Mouse (Mus musculus) midbrain, embryonic 13.5 days (tissue): ENCODE measurements at regions not wholly inside any gene's neighbourhood (a gene's known extent, or its start where the extent isn't known, plus 50 kb on each side); places are given as distances from the start of the nearest gene placed in this dataset.
"Not testable (repeated sequence)": the region's sequence is repeated elsewhere in the genome, so short reads cannot be mapped to it uniquely, and the experiment has no call there.

Source experiments
- ATAC-seq: fragments of 200-750 bp; cut with Nextera tagmentation; 2 replicates; pipeline ENCODE4 v1.8.0; 2017; ENCODE audit warnings: mild to moderate bottlenecking, moderate TSS enrichment, moderate library complexity
- H3K27ac ChIP-seq: fragments of 300-500 bp; sonication (generic); 2 replicates; pipeline ENCODE4 v1.5.1; 2015; ENCODE audit warnings: inconsistent platforms, mild to moderate bottlenecking, moderate library complexity
- H3K27me3 ChIP-seq: fragments of 300-500 bp; sonication (generic); 2 replicates; pipeline ENCODE4 v1.6.1; 2015; ENCODE audit warnings: mild to moderate bottlenecking, inconsistent platforms
- H3K36me3 ChIP-seq: fragments of 300-500 bp; sonication (generic); 2 replicates; pipeline ENCODE4 v1.6.1; 2015; ENCODE audit warnings: mild to moderate bottlenecking, inconsistent platforms
- H3K4me1 ChIP-seq: fragments of 300-500 bp; sonication (generic); replicated peaks from 2 replicates; pipeline ENCODE4 v1.6.1; 2015; ENCODE audit warnings: inconsistent platforms
- H3K4me2 ChIP-seq: fragments of 300-500 bp; sonication (generic); replicated peaks from 2 replicates; pipeline ENCODE4 v1.6.1; 2015; ENCODE audit warnings: moderate library complexity, mild to moderate bottlenecking, inconsistent platforms
- H3K4me3 ChIP-seq: fragments of 300-500 bp; sonication (generic); replicated peaks from 2 replicates; pipeline ENCODE4 v1.5.1; 2015; ENCODE audit warnings: mild to moderate bottlenecking, inconsistent platforms
- H3K9ac ChIP-seq: fragments of 300-500 bp; sonication (generic); replicated peaks from 2 replicates; pipeline ENCODE4 v1.6.1; 2015; ENCODE audit warnings: mild to moderate bottlenecking, inconsistent platforms
- H3K9me3 ChIP-seq: fragments of 300-500 bp; sonication (generic); 2 replicates; pipeline ENCODE4 v1.6.1; 2016; ENCODE audit warnings: mild to moderate bottlenecking, inconsistent platforms
- WGBS: fragments of 180-500 bp; shearing (Covaris S2); methylation state at CpG from one replicate; pipeline ENCODE4 v1.1.7; 2015; 5-methylcytosine and 5-hydroxymethylcytosine counted together

DNA sequence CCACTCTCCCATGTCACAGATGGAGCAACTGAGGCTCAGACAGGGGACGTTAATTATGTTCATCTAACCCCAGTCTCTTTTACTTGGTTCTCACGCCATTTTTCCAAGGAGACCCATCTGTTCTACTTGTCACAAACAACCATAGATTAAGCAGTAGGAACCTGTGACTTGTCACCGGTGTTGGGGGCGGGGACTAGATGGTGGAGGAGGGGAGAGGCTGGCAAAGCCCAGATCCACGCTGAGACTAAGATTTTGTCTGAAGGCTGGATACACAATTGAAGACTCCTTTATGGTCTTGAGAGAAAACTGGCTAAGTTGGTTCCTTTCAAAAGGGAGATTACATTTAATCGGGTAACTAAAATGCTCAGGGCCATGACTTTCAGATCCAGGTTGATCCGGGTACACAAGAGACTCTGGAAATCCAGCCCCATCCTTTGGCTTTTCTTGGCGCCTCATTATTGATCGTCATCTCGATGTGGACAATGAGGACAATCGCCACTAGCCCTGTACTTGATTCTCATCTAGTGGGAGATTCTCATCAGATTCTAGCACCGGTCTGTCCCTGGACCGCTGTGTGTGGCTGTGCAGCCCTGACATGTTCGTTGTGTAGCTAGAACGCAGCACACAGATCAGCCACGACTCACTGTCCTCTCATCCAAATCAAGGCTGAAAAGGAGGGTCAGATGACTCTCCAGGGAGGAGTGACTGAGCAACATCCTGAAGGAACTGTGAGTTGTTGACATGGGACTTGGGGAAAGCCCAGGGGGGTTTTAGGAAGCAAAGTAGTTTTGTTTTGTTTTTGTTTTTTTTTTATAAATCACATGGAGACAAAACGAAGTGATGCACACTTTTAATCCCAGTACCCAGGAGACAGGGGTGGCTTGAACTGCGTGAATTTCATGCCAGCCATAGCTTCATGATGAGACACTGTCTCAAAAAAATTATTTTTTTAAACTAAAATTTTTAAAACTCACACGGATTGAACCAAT lies 83.1 kb upstream of the Med13l start:
- Histone ChIP-seq H3K4me1 (peaks cover 23% of the 10 kb centered on the region), H3K4me2 (peak overlapping the region; percentile 62), H3K4me3 (peak overlapping the region; percentile 30), H3K27me3 (no peaks in the 10 kb centered on the region), H3K27ac (no peak overlapping the region), H3K9me3 (no peaks in the 10 kb centered on the region), H3K9ac (no peak overlapping the region), H3K36me3 (no peaks in the 10 kb centered on the region)
- WGBS = 56% methylated on average over 19 of the region's 19 CpGs
- no peak; the same call in 1 of the 2 replicates for ATAC-seq

DNA sequence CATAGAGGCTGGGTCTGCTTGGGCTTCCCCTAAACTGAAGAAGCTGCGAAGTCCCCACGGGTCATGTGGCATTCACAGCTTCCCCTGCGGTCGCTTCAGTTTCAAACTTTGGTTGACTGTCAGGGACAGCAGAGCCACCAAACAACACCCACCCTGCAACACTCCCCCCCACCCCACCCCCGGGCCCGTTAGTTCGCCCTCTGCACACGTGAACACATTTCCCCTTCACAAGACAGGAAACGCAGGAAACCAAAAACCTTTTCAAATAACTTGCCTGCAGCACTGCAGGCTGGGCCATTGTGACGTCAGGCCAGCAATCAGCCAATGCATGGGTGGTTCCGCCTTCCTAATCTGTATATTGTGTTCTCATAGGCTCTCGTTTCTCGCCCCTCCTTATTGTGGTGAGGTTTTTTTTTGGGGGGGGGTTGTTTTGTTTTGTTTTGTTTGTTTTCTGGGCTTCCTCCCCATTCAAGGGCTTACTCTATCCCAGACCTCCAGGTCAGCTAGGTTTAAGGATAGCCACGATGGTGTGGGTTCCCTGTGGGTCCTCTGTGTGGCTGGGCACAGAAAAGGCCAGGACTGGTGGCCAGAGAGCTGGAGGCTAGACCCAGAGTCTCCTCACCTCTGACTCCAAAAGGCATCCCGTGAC lies 82.2 kb upstream of the Med13l start:
- no peak overlapping the region for H3K9ac ChIP-seq
- H3K27ac ChIP-seq = no peak overlapping the region
- no peaks in the 10 kb centered on the region for H3K9me3 ChIP-seq
- H3K36me3 ChIP-seq = no peaks in the 10 kb centered on the region
- no peaks in the 10 kb centered on the region for H3K27me3 ChIP-seq
- H3K4me1 ChIP-seq = peaks cover 22% of the 10 kb centered on the region
- 6% methylated on average over 15 of the region's 15 CpGs for WGBS
- peak overlapping the region; percentile 62 for H3K4me2 ChIP-seq
- peak overlapping the region; percentile 30 for H3K4me3 ChIP-seq
- peak; percentile 89 for ATAC-seq

DNA sequence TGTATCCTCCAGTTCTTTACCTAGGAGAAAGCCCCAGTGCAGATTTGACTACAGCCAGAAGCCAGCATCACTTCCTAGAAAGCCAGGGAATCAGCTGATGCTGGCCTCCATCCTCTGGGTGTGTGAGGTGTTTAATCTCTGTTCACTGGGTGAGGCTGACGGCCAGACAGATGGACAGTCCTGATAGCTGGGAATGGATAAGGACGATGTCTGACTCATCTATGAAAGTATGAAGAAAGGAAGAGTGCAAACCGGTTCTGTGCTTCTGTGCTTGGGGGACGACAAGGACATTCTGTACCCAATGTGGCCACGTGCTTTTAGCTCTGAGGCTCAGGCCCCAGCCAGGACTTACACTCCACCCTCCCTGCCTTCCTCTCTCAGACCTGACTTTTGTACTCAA lies 80.5 kb upstream of the Med13l start:
- 85% methylated on average over 5 of the region's 5 CpGs for WGBS
- H3K4me3 ChIP-seq = no peak overlapping the region
- H3K36me3 ChIP-seq = no peaks in the 10 kb centered on the region
- ATAC-seq = no peak
- H3K27me3 ChIP-seq = no peaks in the 10 kb centered on the region
- no peaks in the 10 kb centered on the region for H3K9me3 ChIP-seq
- no peak overlapping the region for H3K9ac ChIP-seq
- no peak overlapping the region for H3K4me2 ChIP-seq
- H3K4me1 ChIP-seq = peaks cover 22% of the 10 kb centered on the region
- no peak overlapping the region for H3K27ac ChIP-seq

- H3K4me1 ChIP-seq = peaks cover 22% of the 10 kb centered on the region
- no peak overlapping the region for H3K27ac ChIP-seq
- no peaks in the 10 kb centered on the region for H3K36me3 ChIP-seq
- ATAC-seq = no peak
- WGBS = 70% methylated on average over 10 of the region's 10 CpGs
- H3K4me2 ChIP-seq = no peak overlapping the region
- H3K4me3 ChIP-seq = no peak overlapping the region
- no peaks in the 10 kb centered on the region for H3K9me3 ChIP-seq
- H3K9ac ChIP-seq = no peak overlapping the region
- no peaks in the 10 kb centered on the region for H3K27me3 ChIP-seq
Observed at GRCm38 (mm10) chr5:118480965-118481793, 79.3 kb upstream of the Med13l start.

GRCm38 (mm10) chr5:118481794-118482049 lies 78.8 kb upstream of the Med13l start:
- Histone ChIP-seq H3K4me2 (no peak overlapping the region), H3K4me3 (no peak overlapping the region), H3K9ac (no peak overlapping the region), H3K36me3 (no peaks in the 10 kb centered on the region), H3K27me3 (no peaks in the 10 kb centered on the region), H3K4me1 (peaks cover 22% of the 10 kb centered on the region), H3K9me3 (no peaks in the 10 kb centered on the region), H3K27ac (no peak overlapping the region)
- no peak for ATAC-seq

- no peak overlapping the region for H3K4me2 ChIP-seq
- H3K27ac ChIP-seq = no peak overlapping the region
- H3K36me3 ChIP-seq = no peaks in the 10 kb centered on the region
- H3K4me3 ChIP-seq = no peak overlapping the region
- H3K9ac ChIP-seq = no peak overlapping the region
- ATAC-seq = no peak
- peaks cover 17% of the 10 kb centered on the region for H3K4me1 ChIP-seq
- H3K27me3 ChIP-seq = no peaks in the 10 kb centered on the region
- WGBS = 50% methylated on average over 7 of the region's 7 CpGs
- H3K9me3 ChIP-seq = no peaks in the 10 kb centered on the region
Observed at GRCm38 (mm10) chr5:118482598-118482997, 77.9 kb upstream of the Med13l start.

- no peaks in the 10 kb centered on the region for H3K9me3 ChIP-seq
- no peak overlapping the region for H3K27ac ChIP-seq
- H3K27me3 ChIP-seq = no peaks in the 10 kb centered on the region
- 13% methylated on average over 7 of the region's 7 CpGs for WGBS
- no peak for ATAC-seq
- no peak overlapping the region for H3K4me3 ChIP-seq
- H3K9ac ChIP-seq = no peak overlapping the region
- no peak overlapping the region for H3K4me2 ChIP-seq
- no peaks in the 10 kb centered on the region for H3K36me3 ChIP-seq
- peaks cover 13% of the 10 kb centered on the region for H3K4me1 ChIP-seq
Observed at GRCm38 (mm10) chr5:118483001-118483400, 77.5 kb upstream of the Med13l start.

DNA sequence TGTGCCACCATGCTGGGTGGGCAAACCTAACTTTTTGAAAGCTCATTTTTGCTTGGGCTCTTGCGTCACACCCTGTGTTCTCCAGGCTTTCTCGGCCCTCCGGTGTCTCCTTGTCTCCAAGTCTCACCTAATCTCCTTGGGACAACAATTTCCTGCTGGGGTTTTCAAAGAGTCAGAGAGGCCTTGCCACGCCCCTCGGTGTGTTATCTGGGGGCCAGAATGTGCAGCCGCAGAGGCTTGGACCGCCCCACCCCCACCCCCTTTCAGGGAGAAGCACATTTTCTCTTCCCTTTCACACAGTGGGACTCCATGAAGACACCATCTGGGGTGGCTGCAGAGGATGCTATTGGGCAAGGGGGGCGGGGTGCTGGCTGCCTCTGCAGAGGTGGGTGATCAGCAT lies 76.9 kb upstream of the Med13l start:
- no peaks in the 10 kb centered on the region for H3K27me3 ChIP-seq
- ATAC-seq = no peak
- H3K4me3 ChIP-seq = no peak overlapping the region
- no peaks in the 10 kb centered on the region for H3K9me3 ChIP-seq
- no peak overlapping the region for H3K27ac ChIP-seq
- no peak overlapping the region for H3K4me2 ChIP-seq
- H3K9ac ChIP-seq = no peak overlapping the region
- H3K36me3 ChIP-seq = no peaks in the 10 kb centered on the region
- H3K4me1 ChIP-seq = peaks cover 8% of the 10 kb centered on the region; the same call in 1 of the 2 replicates
- 4% methylated on average over 8 of the region's 8 CpGs for WGBS

DNA sequence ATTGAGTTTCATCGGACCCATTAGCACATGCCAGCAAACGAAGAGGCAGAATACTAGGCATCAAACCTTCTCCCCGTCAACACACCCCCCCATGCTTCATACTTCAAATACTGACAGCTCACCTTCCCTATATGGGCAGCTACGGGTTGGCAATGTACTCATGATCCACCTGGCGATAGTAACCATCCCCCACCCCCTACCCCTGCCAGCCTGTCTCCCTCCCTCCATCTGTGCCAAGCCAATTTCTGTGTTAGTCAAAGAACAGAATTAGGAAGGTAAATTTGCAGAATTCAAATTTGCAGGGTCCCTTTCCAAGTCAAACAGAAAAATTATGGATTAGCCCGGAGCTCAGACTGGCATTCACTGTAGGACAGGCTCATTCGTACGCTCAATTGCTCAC lies 75.3 kb upstream of the Med13l start:
- 92% methylated on average over 8 of the region's 8 CpGs for WGBS
- ATAC-seq = no peak
- H3K27ac ChIP-seq = no peak overlapping the region

GRCm38 (mm10) chr5:118492522-118492921 lies 68.0 kb upstream of the Med13l start:
- not testable (repeated sequence) for H3K4me3 ChIP-seq, H3K36me3 ChIP-seq, H3K9ac ChIP-seq, H3K4me1 ChIP-seq, H3K27ac ChIP-seq, ATAC-seq, H3K4me2 ChIP-seq, H3K27me3 ChIP-seq, H3K9me3 ChIP-seq
- 91% methylated on average over 2 of the region's 2 CpGs for WGBS

More for the DNA sequence above, 75.3 kb upstream of the Med13l start:
- Histone ChIP-seq H3K4me1 (peaks cover 7% of the 10 kb centered on the region; the same call in 1 of the 2 replicates), H3K4me2 (no peak overlapping the region), H3K36me3 (no peaks in the 10 kb centered on the region), H3K9me3 (no peaks in the 10 kb centered on the region), H3K9ac (no peak overlapping the region), H3K27me3 (no peaks in the 10 kb centered on the region), H3K4me3 (no peak overlapping the region)

- no peak overlapping the region for H3K27ac ChIP-seq
- no peaks in the 10 kb centered on the region for H3K27me3 ChIP-seq
- H3K9me3 ChIP-seq = no peaks in the 10 kb centered on the region
- ATAC-seq = no peak
- no peaks in the 10 kb centered on the region for H3K36me3 ChIP-seq
- H3K4me2 ChIP-seq = no peak overlapping the region
- no peak overlapping the region for H3K9ac ChIP-seq
- H3K4me1 ChIP-seq = peaks cover 4% of the 10 kb centered on the region; the same call in 1 of the 2 replicates
- H3K4me3 ChIP-seq = no peak overlapping the region
- WGBS = 73% methylated on average over 7 of the region's 7 CpGs
Observed at GRCm38 (mm10) chr5:118494649-118495477, 65.6 kb upstream of the Med13l start.
